24 mouse cellular contexts compared by ENCODE assay signal in the genomic region with DNA sequence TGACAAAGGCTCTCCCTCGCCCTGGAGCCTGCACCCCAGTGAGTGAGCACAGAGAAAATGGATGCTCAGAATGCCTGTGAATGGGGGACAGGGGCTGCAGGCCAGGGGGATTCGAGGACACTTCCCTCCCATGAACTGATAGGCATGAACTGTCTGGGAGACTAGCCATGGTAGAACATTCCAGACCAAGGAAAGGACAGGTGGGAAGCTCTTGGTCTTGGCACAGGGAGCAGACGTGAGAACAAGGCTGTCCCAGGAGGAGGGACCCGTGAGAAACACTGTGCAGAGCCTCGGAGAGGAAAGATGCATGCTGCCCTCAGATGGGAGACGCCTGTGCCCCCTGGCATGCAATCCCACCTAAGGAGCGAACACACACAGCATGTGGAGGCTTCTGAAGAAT.
"Had no signal": no experiment of that assay in that cellular context is flagged by ENCODE, and none has a peak within 500 bp of the region (broad histone marks: within the 10 kb centered on the region; RNA-seq: fewer than 3 reads in every experiment).

No protein-coding gene starts in this region.

- H3K4me2 ChIP-seq: heart, embryonic 11.5 days; heart, embryonic 13.5 days; heart, embryonic 15.5 days; hindbrain, embryonic 13.5 days; hindbrain, embryonic 15.5 days; kidney, embryonic 15.5 days; limb, embryonic 13.5 days; limb, embryonic 15.5 days; liver, embryonic 12.5 days had no signal

- DNase-seq: gastrocnemius, postnatal 14 days; gastrocnemius, postnatal 36 days; heart, adult 18-20 months; kidney, adult 11 months; kidney, adult 2 months; kidney, adult 9 months; kidney, postnatal 14 days; kidney, postnatal 36 days; layer of hippocampus, adult 9-11 months; layer of hippocampus, postnatal 36 days; left cerebral cortex, postnatal 4 days had no signal

- H3K9me3 ChIP-seq: heart, embryonic 13.5 days; heart, embryonic 15.5 days; hindbrain, embryonic 13.5 days; hindbrain, embryonic 15.5 days; kidney, embryonic 15.5 days; limb, embryonic 13.5 days; limb, embryonic 15.5 days; liver, embryonic 12.5 days had no signal

- H3K9ac ChIP-seq: heart, embryonic 13.5 days; heart, embryonic 15.5 days; hindbrain, embryonic 13.5 days; hindbrain, embryonic 15.5 days; kidney, embryonic 15.5 days; limb, embryonic 13.5 days; limb, embryonic 15.5 days; liver, embryonic 12.5 days; liver, embryonic 14.5 days had no signal

- H3K27me3 ChIP-seq: heart, embryonic 15.5 days; hindbrain, embryonic 15.5 days; kidney, embryonic 15.5 days; limb, embryonic 13.5 days; limb, embryonic 15.5 days had no signal

- H3K36me3 ChIP-seq: heart, embryonic 13.5 days; heart, embryonic 15.5 days; hindbrain, embryonic 13.5 days; hindbrain, embryonic 15.5 days; kidney, embryonic 15.5 days; limb, embryonic 13.5 days; limb, embryonic 15.5 days had no signal

- H3K27ac ChIP-seq: heart, embryonic 13.5 days; heart, embryonic 15.5 days; hindbrain, embryonic 13.5 days; hindbrain, embryonic 15.5 days; hindbrain, postnatal 0 days; kidney, embryonic 15.5 days; kidney, postnatal 0 days; limb, embryonic 13.5 days; limb, embryonic 15.5 days; liver, embryonic 12.5 days; liver, embryonic 14.5 days had no signal

- ATAC-seq: hindbrain, postnatal 0 days; intestine, embryonic 16.5 days; liver, embryonic 12.5 days had no signal

- H3K4me3 ChIP-seq: heart, embryonic 13.5 days; heart, embryonic 15.5 days; hindbrain, embryonic 13.5 days; hindbrain, embryonic 15.5 days; kidney, embryonic 15.5 days; limb, embryonic 13.5 days; limb, embryonic 15.5 days; liver, embryonic 12.5 days had no signal
